Mouse (Mus musculus): ENCODE data around the gene Prdm2. TPM values are rescaled to one million over a fixed set of nuclear protein-coding genes. Genes with fewer than 3 reads are reported as not detected.

Gene Prdm2
- 17.4 and 18.0 TPM in 2 replicates for polyA plus RNA-seq (2015; fragmentation: Nextera tagmentation; extraction: Ambion mirVana)

- Histone ChIP-seq H3K4me2 (replicated peaks) (peak within 1 kb of the TSS; percentile 81), H3K9me3 (no peaks in the 10 kb centered on the region), H3K27ac (peak within 1 kb of the TSS; percentile 85), H3K4me1 (peaks cover 33% of the 10 kb centered on the region), H3K36me3 (no peaks in the 10 kb centered on the region), H3K4me3 (peak within 1 kb of the TSS; percentile 77), H3K9ac (peak within 1 kb of the TSS; percentile 94), H3K27me3 (no peaks in the 10 kb centered on the region)
- WGBS, result 2% methylated on average over 89 of the region's 96 CpGs
- peak; percentile 65 for ATAC-seq (ENCODE audit: low FRiP score, low read depth)
Observed at GRCm38 (mm10) chr4:143212341-143213174, at the start of gene Prdm2. Prdm2 (minus strand) TSS chr4:143212995.

GRCm38 (mm10) chr4:143259718-143260349 lies 47.0 kb upstream of the Prdm2 start:
- Histone ChIP-seq H3K9me3 (no peaks in the 10 kb centered on the region), H3K27ac (no peak overlapping the region), H3K36me3 (no peaks in the 10 kb centered on the region), H3K9ac (no peak overlapping the region), H3K4me2 (replicated peaks) (no peak overlapping the region), H3K27me3 (no peaks in the 10 kb centered on the region), H3K4me1 (peaks cover 20% of the 10 kb centered on the region; the same call in 1 of the 2 replicates), H3K4me3 (no peak overlapping the region)
- ATAC-seq (ENCODE audit: low FRiP score, low read depth), result 0 out of 2 replicates have a peak, but pooled peaks have one; percentile 34
- WGBS, result 50% methylated on average over 6 of the region's 8 CpGs

GRCm38 (mm10) chr4:143258517-143258916 lies 45.7 kb upstream of the Prdm2 start:
- WGBS, result 37% methylated on average over 19 of the region's 19 CpGs
- no peaks in the 10 kb centered on the region for H3K9me3 ChIP-seq
- H3K27ac ChIP-seq, result no peak overlapping the region
- H3K4me3 ChIP-seq, result peak overlapping the region; percentile 23
- peak; percentile 42; the same call in 1 of the 2 replicates for ATAC-seq (ENCODE audit: low FRiP score, low read depth)
- H3K4me2 ChIP-seq (replicated peaks), result peak overlapping the region; percentile 53
- H3K4me1 ChIP-seq, result peaks cover 20% of the 10 kb centered on the region; the same call in 1 of the 2 replicates
- no peaks in the 10 kb centered on the region for H3K27me3 ChIP-seq
- no peak overlapping the region for H3K9ac ChIP-seq
- H3K36me3 ChIP-seq, result no peaks in the 10 kb centered on the region

- ATAC-seq (ENCODE audit: low FRiP score, low read depth), result no peak
- 49% methylated on average over 6 of the region's 6 CpGs for WGBS
Observed at GRCm38 (mm10) chr4:143257971-143258370, 45.2 kb upstream of the Prdm2 start.

GRCm38 (mm10) chr4:143255541-143255940 lies 42.7 kb upstream of the Prdm2 start:
- Histone ChIP-seq H3K9me3 (peaks cover 6% of the 10 kb centered on the region; the same call in 1 of the 2 replicates), H3K9ac (no peak overlapping the region), H3K4me2 (replicated peaks) (no peak overlapping the region), H3K4me3 (no peak overlapping the region), H3K4me1 (peaks cover 20% of the 10 kb centered on the region; the same call in 1 of the 2 replicates), H3K27ac (no peak overlapping the region), H3K36me3 (no peaks in the 10 kb centered on the region), H3K27me3 (no peaks in the 10 kb centered on the region)
- no peak for ATAC-seq (ENCODE audit: low FRiP score, low read depth)
- 43% methylated on average over 8 of the region's 8 CpGs for WGBS

More at GRCm38 (mm10) chr4:143257971-143258370, 45.2 kb upstream of the Prdm2 start:
- Histone ChIP-seq H3K36me3 (no peaks in the 10 kb centered on the region), H3K4me2 (replicated peaks) (peak overlapping the region; percentile 53; the same call in 1 of the 2 replicates), H3K27me3 (no peaks in the 10 kb centered on the region), H3K9ac (no peak overlapping the region), H3K4me3 (no peak overlapping the region), H3K4me1 (peaks cover 20% of the 10 kb centered on the region; the same call in 1 of the 2 replicates), H3K27ac (no peak overlapping the region), H3K9me3 (0 out of 2 replicates have a peak, but pooled peaks cover 3% of the 10 kb centered on the region)

- no peaks in the 10 kb centered on the region for H3K27me3 ChIP-seq
Observed at GRCm38 (mm10) chr4:143253356-143253755, 40.6 kb upstream of the Prdm2 start.

GRCm38 (mm10) chr4:143248050-143248449 lies 35.3 kb upstream of the Prdm2 start:
- Histone ChIP-seq H3K4me1 (no peaks in the 10 kb centered on the region), H3K36me3 (no peaks in the 10 kb centered on the region), H3K9me3 (peaks cover 3% of the 10 kb centered on the region; the same call in 1 of the 2 replicates), H3K27me3 (no peaks in the 10 kb centered on the region), H3K4me2 (replicated peaks) (no peak overlapping the region), H3K27ac (no peak overlapping the region), H3K4me3 (no peak overlapping the region), H3K9ac (no peak overlapping the region)
- no peak for ATAC-seq (ENCODE audit: low FRiP score, low read depth)
- WGBS, result 75% methylated on average over 5 of the region's 5 CpGs

More at GRCm38 (mm10) chr4:143253356-143253755, 40.6 kb upstream of the Prdm2 start:
- WGBS, result 90% methylated on average over 1 of the region's 1 CpGs
- no peak for ATAC-seq (ENCODE audit: low FRiP score, low read depth)
- H3K4me2 ChIP-seq (replicated peaks), result no peak overlapping the region
- no peak overlapping the region for H3K27ac ChIP-seq
- no peak overlapping the region for H3K4me3 ChIP-seq
- H3K9ac ChIP-seq, result no peak overlapping the region
- peaks cover 5% of the 10 kb centered on the region; the same call in 1 of the 2 replicates for H3K4me1 ChIP-seq
- peaks cover 6% of the 10 kb centered on the region; the same call in 1 of the 2 replicates for H3K9me3 ChIP-seq
- H3K36me3 ChIP-seq, result no peaks in the 10 kb centered on the region

GRCm38 (mm10) chr4:143241294-143241693 lies 28.5 kb upstream of the Prdm2 start:
- Histone ChIP-seq H3K27me3 (no peaks in the 10 kb centered on the region), H3K9me3 (no peaks in the 10 kb centered on the region), H3K4me3 (no peak overlapping the region), H3K36me3 (no peaks in the 10 kb centered on the region), H3K4me1 (no peaks in the 10 kb centered on the region; the same call in 1 of the 2 replicates), H3K27ac (no peak overlapping the region), H3K4me2 (replicated peaks) (no peak overlapping the region), H3K9ac (no peak overlapping the region)
- ATAC-seq (ENCODE audit: low FRiP score, low read depth), result no peak
- WGBS, result 71% methylated on average over 9 of the region's 9 CpGs

- 78% methylated on average over 9 of the region's 9 CpGs for WGBS
- no peaks in the 10 kb centered on the region for H3K9me3 ChIP-seq
- H3K9ac ChIP-seq, result no peak overlapping the region
- H3K27me3 ChIP-seq, result no peaks in the 10 kb centered on the region
- no peak overlapping the region for H3K27ac ChIP-seq
- H3K4me1 ChIP-seq, result no peaks in the 10 kb centered on the region; the same call in 1 of the 2 replicates
- H3K36me3 ChIP-seq, result no peaks in the 10 kb centered on the region
- no peak overlapping the region for H3K4me2 ChIP-seq (replicated peaks)
- no peak for ATAC-seq (ENCODE audit: low FRiP score, low read depth)
- no peak overlapping the region for H3K4me3 ChIP-seq
Observed at GRCm38 (mm10) chr4:143239615-143240201, 26.9 kb upstream of the Prdm2 start.

GRCm38 (mm10) chr4:143239117-143239516 lies 26.3 kb upstream of the Prdm2 start:
- Histone ChIP-seq H3K27me3 (no peaks in the 10 kb centered on the region), H3K9me3 (0 out of 2 replicates have a peak, but pooled peaks cover 4% of the 10 kb centered on the region), H3K4me2 (replicated peaks) (no peak overlapping the region), H3K27ac (no peak overlapping the region), H3K9ac (no peak overlapping the region), H3K4me1 (no peaks in the 10 kb centered on the region; the same call in 1 of the 2 replicates), H3K4me3 (no peak overlapping the region), H3K36me3 (no peaks in the 10 kb centered on the region)
- 89% methylated on average over 5 of the region's 5 CpGs for WGBS
- no peak for ATAC-seq (ENCODE audit: low FRiP score, low read depth)

- Histone ChIP-seq H3K4me3 (no peak overlapping the region), H3K4me2 (replicated peaks) (peak overlapping the region; percentile 41), H3K27ac (no peak overlapping the region), H3K4me1 (no peaks in the 10 kb centered on the region; the same call in 1 of the 2 replicates), H3K9me3 (0 out of 2 replicates have a peak, but pooled peaks cover 9% of the 10 kb centered on the region), H3K27me3 (no peaks in the 10 kb centered on the region), H3K36me3 (no peaks in the 10 kb centered on the region), H3K9ac (no peak overlapping the region)
- WGBS, result 18% methylated on average over 23 of the region's 23 CpGs
- ATAC-seq (ENCODE audit: low FRiP score, low read depth), result no peak
Observed at GRCm38 (mm10) chr4:143238241-143239031, 25.6 kb upstream of the Prdm2 start.
